Mouse (Mus musculus) limb, embryonic 10.5 days (tissue): ENCODE data around the gene Zfhx3. TPM values are rescaled to one million over a fixed set of nuclear protein-coding genes. Genes with fewer than 3 reads are reported as not detected.
A peak's percentile ranks its signal among the peaks of the same experiment; 100 is the strongest.

Source experiments
- DNase-seq: peaks from one replicate; pipeline ENCODE4 v3.0.0-alpha.2; 2017; ENCODE audit warnings: low spot score
- H3K27ac ChIP-seq: fragments of 300-500 bp; sonication (generic); 2 replicates; pipeline ENCODE4 v1.5.1; 2016; ENCODE audit warnings: mild to moderate bottlenecking
- H3K27me3 ChIP-seq: fragments of 300-500 bp; sonication (generic); 2 replicates; pipeline ENCODE4 v1.6.1; 2016; ENCODE audit warnings: low read depth, mild to moderate bottlenecking; ENCODE audit not compliant: poor library complexity, severe bottlenecking
- H3K36me3 ChIP-seq: fragments of 300-500 bp; sonication (generic); 2 replicates; pipeline ENCODE4 v1.6.1; 2016; ENCODE audit warnings: mild to moderate bottlenecking, moderate library complexity
- H3K4me1 ChIP-seq: fragments of 300-500 bp; sonication (generic); 2 replicates; pipeline ENCODE4 v1.6.1; 2016
- H3K4me3 ChIP-seq: fragments of 300-500 bp; sonication (generic); 2 replicates; pipeline ENCODE4 v1.5.1; 2016; ENCODE audit warnings: mild to moderate bottlenecking, moderate library complexity
- H3K9me3 ChIP-seq: fragments of 300-500 bp; sonication (generic); replicated peaks from 2 replicates; pipeline ENCODE4 v1.6.1; 2016; ENCODE audit warnings: mild to moderate bottlenecking
- WGBS: fragments of 180-500 bp; shearing (Covaris S2); methylation state at CpG from one replicate; pipeline ENCODE4 v1.1.7; 2016; 5-methylcytosine and 5-hydroxymethylcytosine counted together
- polyA plus RNA-seq: library from polyadenylated mRNA; unstranded; fragments of >200 nt; fragmentation: Nextera tagmentation; extraction: Ambion mirVana; gene quantifications from 2 replicates; pipeline ENCODE4 v1.2.1, GENCODE M21; 2016

Gene Zfhx3
- polyA plus RNA-seq, 1 experiment from 2014 or later: 28.1 TPM

- H3K27me3 ChIP-seq: no peaks in the 10 kb centered on the region
- no peak overlapping the region for H3K27ac ChIP-seq
- H3K4me1 ChIP-seq: peaks cover 61% of the 10 kb centered on the region
- no peaks in the 10 kb centered on the region for H3K9me3 ChIP-seq
- DNase-seq: no peak
- 12% methylated on average over 9 of the region's 9 CpGs for WGBS
- no peak overlapping the region for H3K4me3 ChIP-seq
- H3K36me3 ChIP-seq: peaks cover 3% of the 10 kb centered on the region; the same call in 1 of the 2 replicates
These were observed 794.0 kb downstream of the Zfhx3 start for GRCm38 (mm10) chr8:108736442-108736841.

- H3K36me3 ChIP-seq: peaks cover 3% of the 10 kb centered on the region; the same call in 1 of the 2 replicates
- H3K4me3 ChIP-seq: no peak overlapping the region
- H3K4me1 ChIP-seq: peaks cover 56% of the 10 kb centered on the region
- H3K9me3 ChIP-seq: no peaks in the 10 kb centered on the region
- 91% methylated on average over 10 of the region's 10 CpGs for WGBS
- no peak for DNase-seq
- H3K27ac ChIP-seq: no peak overlapping the region
- no peaks in the 10 kb centered on the region for H3K27me3 ChIP-seq
These were observed 795.7 kb downstream of the Zfhx3 start for GRCm38 (mm10) chr8:108738179-108738578.

- H3K4me1 ChIP-seq: peaks cover 48% of the 10 kb centered on the region
- H3K27me3 ChIP-seq: no peaks in the 10 kb centered on the region
- no peak overlapping the region for H3K4me3 ChIP-seq
- H3K9me3 ChIP-seq: no peaks in the 10 kb centered on the region
- H3K27ac ChIP-seq: no peak overlapping the region
- peaks cover 3% of the 10 kb centered on the region; the same call in 1 of the 2 replicates for H3K36me3 ChIP-seq
- DNase-seq: no peak
- WGBS: 87% methylated on average over 6 of the region's 6 CpGs
These were observed 797.1 kb downstream of the Zfhx3 start for GRCm38 (mm10) chr8:108739517-108739916.

GRCm38 (mm10) chr8:108740443-108740842 lies 798.0 kb downstream of the Zfhx3 start:
- Histone ChIP-seq H3K4me3 (no peak overlapping the region), H3K27ac (no peak overlapping the region), H3K4me1 (peaks cover 45% of the 10 kb centered on the region), H3K27me3 (no peaks in the 10 kb centered on the region), H3K36me3 (peaks cover 3% of the 10 kb centered on the region; the same call in 1 of the 2 replicates), H3K9me3 (no peaks in the 10 kb centered on the region)
- DNase-seq: no peak
- WGBS: 88% methylated on average over 13 of the region's 13 CpGs

GRCm38 (mm10) chr8:108741651-108742050 lies 799.2 kb downstream of the Zfhx3 start:
- Histone ChIP-seq H3K27me3 (no peaks in the 10 kb centered on the region), H3K27ac (no peak overlapping the region), H3K36me3 (peaks cover 3% of the 10 kb centered on the region; the same call in 1 of the 2 replicates), H3K4me1 (peaks cover 41% of the 10 kb centered on the region), H3K9me3 (no peaks in the 10 kb centered on the region), H3K4me3 (no peak overlapping the region)
- no peak for DNase-seq
- WGBS: 93% methylated on average over 4 of the region's 4 CpGs

- H3K36me3 ChIP-seq: peaks cover 3% of the 10 kb centered on the region; the same call in 1 of the 2 replicates
- peaks cover 39% of the 10 kb centered on the region for H3K4me1 ChIP-seq
- H3K27me3 ChIP-seq: no peaks in the 10 kb centered on the region
- H3K4me3 ChIP-seq: no peak overlapping the region
- no peak for DNase-seq
- H3K27ac ChIP-seq: no peak overlapping the region
- WGBS: 69% methylated on average over 10 of the region's 10 CpGs
- no peaks in the 10 kb centered on the region for H3K9me3 ChIP-seq
These were observed 800.0 kb downstream of the Zfhx3 start for GRCm38 (mm10) chr8:108742465-108742864.

- no peak overlapping the region for H3K4me3 ChIP-seq
- no peaks in the 10 kb centered on the region for H3K9me3 ChIP-seq
- peaks cover 43% of the 10 kb centered on the region for H3K4me1 ChIP-seq
- no peak for DNase-seq
- H3K36me3 ChIP-seq: peaks cover 3% of the 10 kb centered on the region; the same call in 1 of the 2 replicates
- no peaks in the 10 kb centered on the region for H3K27me3 ChIP-seq
- WGBS: 75% methylated on average over 7 of the region's 7 CpGs
- 0 out of 2 replicates have a peak overlapping the region, but pooled peaks have one; percentile 25 for H3K27ac ChIP-seq
These were observed 800.8 kb downstream of the Zfhx3 start for GRCm38 (mm10) chr8:108743238-108743637.

GRCm38 (mm10) chr8:108745551-108745950 lies 803.1 kb downstream of the Zfhx3 start:
- Histone ChIP-seq H3K27ac (no peak overlapping the region), H3K9me3 (no peaks in the 10 kb centered on the region), H3K4me1 (peaks cover 56% of the 10 kb centered on the region), H3K27me3 (no peaks in the 10 kb centered on the region), H3K4me3 (no peak overlapping the region), H3K36me3 (peaks cover 3% of the 10 kb centered on the region; the same call in 1 of the 2 replicates)
- WGBS: 80% methylated on average over 7 of the region's 7 CpGs
- DNase-seq: no peak

GRCm38 (mm10) chr8:108748095-108748494 lies 805.7 kb downstream of the Zfhx3 start:
- Histone ChIP-seq H3K27ac (no peak overlapping the region), H3K4me3 (no peak overlapping the region), H3K9me3 (no peaks in the 10 kb centered on the region), H3K4me1 (peaks cover 44% of the 10 kb centered on the region), H3K27me3 (no peaks in the 10 kb centered on the region), H3K36me3 (no peaks in the 10 kb centered on the region; the same call in 1 of the 2 replicates)
- 66% methylated on average over 11 of the region's 11 CpGs for WGBS
- no peak for DNase-seq

- Histone ChIP-seq H3K9me3 (no peaks in the 10 kb centered on the region), H3K27me3 (no peaks in the 10 kb centered on the region), H3K4me1 (peaks cover 39% of the 10 kb centered on the region), H3K36me3 (no peaks in the 10 kb centered on the region; the same call in 1 of the 2 replicates), H3K27ac (peak overlapping the region; percentile 59), H3K4me3 (no peak overlapping the region)
- WGBS: 7% methylated on average over 6 of the region's 6 CpGs
- DNase-seq: no peak
These were observed 806.5 kb downstream of the Zfhx3 start for GRCm38 (mm10) chr8:108748851-108749376.

- Histone ChIP-seq H3K9me3 (no peaks in the 10 kb centered on the region), H3K4me1 (peaks cover 49% of the 10 kb centered on the region)
These were observed 808.4 kb downstream of the Zfhx3 start for GRCm38 (mm10) chr8:108750806-108751205.

GRCm38 (mm10) chr8:108754556-108754955 lies 812.1 kb downstream of the Zfhx3 start:
- Histone ChIP-seq H3K27ac (peak overlapping the region; percentile 72; the same call in 1 of the 2 replicates), H3K4me3 (no peak overlapping the region), H3K9me3 (no peaks in the 10 kb centered on the region), H3K4me1 (peaks cover 47% of the 10 kb centered on the region), H3K27me3 (no peaks in the 10 kb centered on the region), H3K36me3 (no peaks in the 10 kb centered on the region; the same call in 1 of the 2 replicates)
- 90% methylated on average over 6 of the region's 6 CpGs for WGBS
- DNase-seq: no peak

More at GRCm38 (mm10) chr8:108750806-108751205, 808.4 kb downstream of the Zfhx3 start:
- DNase-seq: no peak
- WGBS: 91% methylated on average over 9 of the region's 9 CpGs
- H3K27ac ChIP-seq: no peak overlapping the region
- no peaks in the 10 kb centered on the region for H3K27me3 ChIP-seq
- no peak overlapping the region for H3K4me3 ChIP-seq
- no peaks in the 10 kb centered on the region; the same call in 1 of the 2 replicates for H3K36me3 ChIP-seq

- no peaks in the 10 kb centered on the region for H3K27me3 ChIP-seq
- no peak for DNase-seq
- H3K36me3 ChIP-seq: no peaks in the 10 kb centered on the region; the same call in 1 of the 2 replicates
- H3K9me3 ChIP-seq: no peaks in the 10 kb centered on the region
- peak overlapping the region; percentile 84 for H3K27ac ChIP-seq
- no peak overlapping the region for H3K4me3 ChIP-seq
- WGBS: 80% methylated on average over 19 of the region's 19 CpGs
- H3K4me1 ChIP-seq: peaks cover 55% of the 10 kb centered on the region
These were observed 813.2 kb downstream of the Zfhx3 start for GRCm38 (mm10) chr8:108755400-108756325.
